In the genomic region with DNA sequence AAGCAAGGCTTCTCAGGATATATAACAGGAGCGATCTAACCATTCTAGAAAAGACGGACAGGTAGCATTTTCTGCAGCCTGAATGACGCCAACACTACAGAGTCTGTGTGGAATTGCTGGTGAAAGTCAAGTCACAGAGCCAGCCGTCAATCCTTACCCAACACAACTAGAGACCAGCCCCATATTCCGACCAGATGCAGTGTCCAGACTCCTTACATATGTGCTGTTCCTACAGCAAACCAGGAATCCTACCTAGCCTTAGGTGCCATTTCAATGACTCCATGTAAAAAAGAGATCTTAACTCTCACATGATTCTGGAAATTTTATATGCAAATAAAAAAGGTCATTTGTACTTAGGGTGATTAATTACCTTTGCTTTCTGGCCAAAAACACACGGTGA, we compare ENCODE assay signal across 22 mouse cellular contexts. TPM values are rescaled to one million over a fixed set of nuclear protein-coding genes. Genes with fewer than 3 reads are reported as not detected.
DNase-seq lines count a peak whose midpoint lies in the region; ATAC-seq lines count a peak whose summit lies in the region.
"Had no signal": no experiment of that assay in that cellular context is flagged by ENCODE, and none has a peak within 500 bp of the region (broad histone marks: within the 10 kb centered on the region; RNA-seq: fewer than 3 reads in every experiment).

No protein-coding gene starts in this region.

- WGBS in limb, embryonic 11.5 days: 61% methylated on average over 6 of the region's 6 CpGs
- WGBS in limb, embryonic 13.5 days: 41% methylated on average over 6 of the region's 6 CpGs

- H3K4me2 ChIP-seq in limb, embryonic 11.5 days (ENCODE audit: low read depth, severe bottlenecking): no peak overlapping the region
- no peak overlapping the region for H3K4me2 ChIP-seq in limb, embryonic 13.5 days (replicated peaks)
- H3K4me2 ChIP-seq: embryonic facial prominence, embryonic 12.5 days; forebrain, embryonic 13.5 days; forebrain, embryonic 15.5 days had no signal

- H3K4me1 ChIP-seq in limb, embryonic 11.5 days (ENCODE audit: control insufficient read depth, insufficient read depth, low read length): peaks cover 12% of the 10 kb centered on the region
- peaks cover 25% of the 10 kb centered on the region for H3K4me1 ChIP-seq in limb, embryonic 13.5 days
- H3K4me1 ChIP-seq: forebrain, embryonic 13.5 days had no signal

- peak; percentile 6 for DNase-seq in heart, adult 11 months
- no peak for DNase-seq in heart, postnatal 25 days (ENCODE audit: low spot score)
- DNase-seq in limb, embryonic 11.5 days (ENCODE audit: low spot score): no peak
- DNase-seq in gastrocnemius, postnatal 10 days: no peak
- no peak for DNase-seq in left cerebral cortex, adult 18-20 months (ENCODE audit: low spot score in 2 of 2)
- DNase-seq: adrenal gland, adult 8-10 months; adrenal gland, postnatal 14 days; adrenal gland, postnatal 36 days; B cell, adult 2 months; cerebellum, adult 11-12 months; cerebellum, adult 2 months; cerebellum, adult 9-10 months; cerebellum, postnatal 10 days; cerebellum, postnatal 25 days had no signal

- H3K4me3 ChIP-seq in limb, embryonic 11.5 days (ENCODE audit: low read depth, low read length): no peak overlapping the region
- H3K4me3 ChIP-seq in limb, embryonic 13.5 days: no peak overlapping the region
- H3K4me3 ChIP-seq: embryonic facial prominence, embryonic 10.5 days; embryonic facial prominence, embryonic 12.5 days; forebrain, embryonic 13.5 days; forebrain, embryonic 15.5 days had no signal

- H3K9me3 ChIP-seq in limb, embryonic 11.5 days (ENCODE audit: control insufficient read depth, low read length): no peaks in the 10 kb centered on the region
- H3K9me3 ChIP-seq in limb, embryonic 13.5 days: no peaks in the 10 kb centered on the region
- H3K9me3 ChIP-seq: embryonic facial prominence, embryonic 10.5 days; embryonic facial prominence, embryonic 12.5 days; forebrain, embryonic 13.5 days; forebrain, embryonic 15.5 days; G1E had no signal

- H3K9ac ChIP-seq in limb, embryonic 11.5 days (ENCODE audit: low read length): no peak overlapping the region
- no peak overlapping the region for H3K9ac ChIP-seq in limb, embryonic 13.5 days
- H3K9ac ChIP-seq: embryonic facial prominence, embryonic 12.5 days; forebrain, embryonic 13.5 days; forebrain, embryonic 15.5 days had no signal

- no peaks in the 10 kb centered on the region for H3K27me3 ChIP-seq in limb, embryonic 11.5 days (ENCODE audit: control insufficient read depth, insufficient read depth, low read length)
- peaks cover 35% of the 10 kb centered on the region for H3K27me3 ChIP-seq in limb, embryonic 13.5 days
- H3K27me3 ChIP-seq: CH12.LX; embryonic facial prominence, embryonic 12.5 days; forebrain, embryonic 13.5 days; forebrain, embryonic 15.5 days; Patski had no signal

- no peaks in the 10 kb centered on the region for H3K36me3 ChIP-seq in limb, embryonic 11.5 days (ENCODE audit: control insufficient read depth, insufficient read depth, low read length)
- no peaks in the 10 kb centered on the region for H3K36me3 ChIP-seq in limb, embryonic 13.5 days
- H3K36me3 ChIP-seq: embryonic facial prominence, embryonic 10.5 days; embryonic facial prominence, embryonic 12.5 days; forebrain, embryonic 15.5 days; G1E had no signal

- peak; percentile 54; the same call in 1 of the 2 replicates for ATAC-seq in limb, embryonic 11.5 days (ENCODE audit: insufficient number of reproducible peaks, low FRiP score, low TSS enrichment, low read depth)
- peak; percentile 71 for ATAC-seq in limb, embryonic 13.5 days (ENCODE audit: low FRiP score, low read depth)
- ATAC-seq: forebrain, embryonic 13.5 days; forebrain, embryonic 15.5 days; Patski had no signal

- no peak overlapping the region for H3K27ac ChIP-seq in limb, embryonic 11.5 days (replicated peaks; ENCODE audit: low read depth, low read length)
- no peak overlapping the region for H3K27ac ChIP-seq in limb, embryonic 13.5 days
- H3K27ac ChIP-seq: embryonic facial prominence, embryonic 10.5 days; embryonic facial prominence, embryonic 12.5 days; forebrain, embryonic 13.5 days; forebrain, embryonic 15.5 days had no signal

- intact Hi-C loops in heart, postnatal 25 days (cut with DNase I): no loop called here

RNA-seq across cellular contexts. Expression of gene Rsu1, which starts 38.9 kb away (rescaled TPM):
- 10 to 100 TPM; 54.1 to 54.7 TPM for total RNA-seq in heart, postnatal 25 days (2021)
- polyA plus RNA-seq in limb, embryonic 11.5 days (2014; fragmentation: Nextera tagmentation; extraction: Ambion mirVana): 95.0 and 98.8 TPM in 2 replicates
- 125 and 131 TPM in 2 replicates for polyA plus RNA-seq in limb, embryonic 13.5 days (2015; fragmentation: Nextera tagmentation; extraction: Ambion mirVana)
- 10 to 100 TPM; 62.5 to 66.7 TPM for total RNA-seq in gastrocnemius, postnatal 10 days (2021)
- total RNA-seq in left cerebral cortex, adult 18-20 months (2021): 10 to 100 TPM; 24.5 to 31.1 TPM
